Comparison of ENCODE assay signal across 8 mouse cellular contexts in the genomic region with DNA sequence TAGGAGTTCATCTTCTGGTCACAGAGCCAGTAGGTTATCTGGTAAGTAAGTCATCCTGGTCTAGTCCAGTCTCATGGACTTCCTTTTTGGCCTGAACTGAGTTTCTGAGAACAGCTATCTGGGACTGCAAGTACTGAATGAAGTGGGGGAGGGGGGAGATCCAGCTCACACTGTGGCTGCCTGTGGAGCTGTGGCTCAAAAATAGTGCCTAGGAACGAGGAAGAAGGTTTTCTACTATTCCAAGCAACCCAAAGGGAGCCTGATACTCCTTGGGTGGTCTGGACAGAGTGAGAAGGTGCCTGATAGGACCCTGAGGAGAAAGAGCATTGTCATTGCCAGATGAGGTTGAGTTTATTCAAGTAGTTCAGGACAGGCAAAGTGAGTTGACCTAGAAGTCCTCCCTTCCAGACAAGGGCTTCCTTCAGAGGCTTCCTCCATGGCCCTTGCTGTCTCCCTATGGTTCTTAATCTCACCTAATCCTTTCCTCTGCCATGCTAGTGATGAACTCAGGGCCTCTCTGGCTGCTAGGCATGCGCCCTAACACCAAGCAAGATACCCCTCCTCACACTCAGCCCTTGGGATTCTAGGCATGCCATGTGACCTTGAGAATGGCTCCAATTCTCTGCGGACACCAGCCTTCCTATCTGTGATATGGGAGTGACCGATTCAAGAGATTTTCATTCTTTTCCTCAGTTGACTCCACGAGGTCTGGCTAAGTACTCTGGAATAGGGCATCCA. TPM values are rescaled to one million over a fixed set of nuclear protein-coding genes. Genes with fewer than 3 reads are reported as not detected.
DNase-seq lines count a peak whose midpoint lies in the region; ATAC-seq and TF ChIP-seq lines count a peak whose summit lies in the region.

No protein-coding gene starts in this region.

- TF ChIP-seq CTCF in testis, adult 2 months (IDR thresholded peaks at IDR 0.05; ENCODE audit: control insufficient read depth, insufficient read depth, insufficient replicate concordance, low read depth, low read length) = no peak
- no peak for TF ChIP-seq CTCF in midbrain, postnatal 0 days (IDR thresholded peaks at IDR 0.05)

- no peak for ATAC-seq in erythroblast, adult 5-6 weeks (replicated peaks; ENCODE audit: low FRiP score, poor library complexity, severe bottlenecking)
- ATAC-seq in hindbrain, embryonic 15.5 days (ENCODE audit: low FRiP score, low read depth) = no peak
- no peak for ATAC-seq in midbrain, postnatal 0 days (ENCODE audit: low FRiP score)

- intact Hi-C loops in gastrocnemius, postnatal 36 days (cut with DNase I) = no loop called here

- peak overlapping the region; percentile 56 for H3K27ac ChIP-seq in testis, adult 2 months (ENCODE audit: control insufficient read depth, insufficient read depth, low read depth, low read length)
- peak overlapping the region; percentile 99 for H3K27ac ChIP-seq in hindbrain, embryonic 15.5 days (replicated peaks)
- peak overlapping the region; percentile 93 for H3K27ac ChIP-seq in midbrain, postnatal 0 days (ENCODE audit: low read depth, low read length)

- no peak for DNase-seq in testis, postnatal 10 days (ENCODE audit: low spot score)
- peak; percentile 19 for DNase-seq in midbrain, postnatal 0 days (ENCODE audit: low spot score)
- DNase-seq in MN1 (ENCODE audit: low spot score) = no peak
- no peak for DNase-seq in gastrocnemius, postnatal 36 days

- H3K4me2 ChIP-seq in hindbrain, embryonic 15.5 days = peak overlapping the region; percentile 59
- peak overlapping the region; percentile 55 for H3K4me2 ChIP-seq in midbrain, postnatal 0 days (ENCODE audit: low read depth, low read length, poor library complexity, severe bottlenecking)

- H3K4me3 ChIP-seq in erythroblast, embryonic 14.5 days (replicated peaks) = peak overlapping the region; percentile 75
- no peak overlapping the region for H3K4me3 ChIP-seq in testis, adult 2 months (ENCODE audit: control insufficient read depth, low read depth, low read length)
- peak overlapping the region; percentile 87 for H3K4me3 ChIP-seq in hindbrain, embryonic 15.5 days
- peak overlapping the region; percentile 56 for H3K4me3 ChIP-seq in midbrain, postnatal 0 days (ENCODE audit: low read depth, low read length)

- peaks cover 4% of the 10 kb centered on the region for H3K27me3 ChIP-seq in erythroblast, embryonic 14.5 days (ENCODE audit: control insufficient read depth)
- no peaks in the 10 kb centered on the region for H3K27me3 ChIP-seq in testis, adult 2 months (ENCODE audit: control insufficient read depth, insufficient read depth, low read length)
- H3K27me3 ChIP-seq in hindbrain, embryonic 15.5 days = no peaks in the 10 kb centered on the region
- no peaks in the 10 kb centered on the region for H3K27me3 ChIP-seq in midbrain, postnatal 0 days (ENCODE audit: insufficient read depth, low read length)

- peaks cover 29% of the 10 kb centered on the region for H3K4me1 ChIP-seq in erythroblast, embryonic 14.5 days (ENCODE audit: control insufficient read depth)
- H3K4me1 ChIP-seq in testis, adult 2 months (ENCODE audit: control insufficient read depth, insufficient read depth, low read length) = peaks cover 21% of the 10 kb centered on the region
- peaks cover 23% of the 10 kb centered on the region for H3K4me1 ChIP-seq in hindbrain, embryonic 15.5 days (replicated peaks)
- peaks cover 7% of the 10 kb centered on the region; the same call in 1 of the 2 replicates for H3K4me1 ChIP-seq in midbrain, postnatal 0 days (ENCODE audit: insufficient read depth, low read length)

- no peaks in the 10 kb centered on the region for H3K36me3 ChIP-seq in erythroblast, embryonic 14.5 days (ENCODE audit: control insufficient read depth)
- H3K36me3 ChIP-seq in testis, adult 2 months (ENCODE audit: control insufficient read depth, insufficient read depth, low read length) = no peaks in the 10 kb centered on the region
- H3K36me3 ChIP-seq in hindbrain, embryonic 15.5 days = 0 out of 2 replicates have a peak, but pooled peaks cover 4% of the 10 kb centered on the region
- H3K36me3 ChIP-seq in midbrain, postnatal 0 days (ENCODE audit: insufficient read depth, low read length) = no peaks in the 10 kb centered on the region

- WGBS in hindbrain, embryonic 15.5 days = 25% methylated on average over 5 of the region's 5 CpGs
- 17% methylated on average over 5 of the region's 5 CpGs for WGBS in midbrain, postnatal 0 days

- TF ChIP-seq POLR2A in testis, adult 2 months (IDR thresholded peaks at IDR 0.05; ENCODE audit: control insufficient read depth, low read depth, low read length) = no peak

- no peaks in the 10 kb centered on the region for H3K9me3 ChIP-seq in erythroblast, embryonic 14.5 days (ENCODE audit: control insufficient read depth, low read length)
- H3K9me3 ChIP-seq in hindbrain, embryonic 15.5 days = no peaks in the 10 kb centered on the region
- H3K9me3 ChIP-seq in midbrain, postnatal 0 days (ENCODE audit: low read length) = no peaks in the 10 kb centered on the region

- H3K9ac ChIP-seq in hindbrain, embryonic 15.5 days = peak overlapping the region; percentile 42
- H3K9ac ChIP-seq in midbrain, postnatal 0 days (replicated peaks; ENCODE audit: low read length, poor library complexity, severe bottlenecking) = peak overlapping the region; percentile 90

RNA-seq across cellular contexts. Expression of gene Fchsd2, which starts 14.6 kb away (rescaled TPM):
- polyA plus RNA-seq in erythroblast, embryonic 14.5 days (2012) = 0.02 TPM in 2 replicates
- total RNA-seq in erythroblast, adult 5-6 weeks (2015; ENCODE audit: low replicate concordance) = 6.7 and 7.3 TPM in 2 replicates
- total RNA-seq in erythroblast, adult 5-6 weeks (2017; ENCODE audit: low replicate concordance) = 3.1 and 12.8 TPM in 2 replicates
- polyA plus RNA-seq in testis, adult 2 months (2012; rRNA removed) = 4.2 and 5.8 TPM in 2 replicates
- polyA plus RNA-seq in hindbrain, embryonic 15.5 days (2015; fragmentation: Nextera tagmentation; extraction: Ambion mirVana) = 40.5 TPM in 2 replicates
- total RNA-seq in midbrain, postnatal 0 days (2014; rRNA removed) = 55.7 and 67.7 TPM in 2 replicates
- polyA plus RNA-seq in midbrain, postnatal 0 days (2015; fragmentation: Nextera tagmentation; extraction: Ambion mirVana) = 34.3 and 39.2 TPM in 2 replicates
- 1 to 10 TPM; 4.4 to 4.8 TPM for total RNA-seq in gastrocnemius, postnatal 36 days (2021)
